Mouse (Mus musculus) myocyte (in vitro differentiated cells): Measurements from ENCODE around the gene Gm13283.

Source experiments
- E2F4 ChIP-seq: IDR thresholded peaks from one replicate; pipeline ENCODE4 v1.6.1; 2011; ENCODE audit warnings: mild to moderate bottlenecking, control low read depth, moderate library complexity; ENCODE audit not compliant: insufficient read depth
- MAX ChIP-seq: IDR thresholded peaks from one replicate; pipeline ENCODE4 v1.6.1; 2011; ENCODE audit warnings: low read depth, mild to moderate bottlenecking, control low read depth
- MYOD1 ChIP-seq, 3 experiments: IDR thresholded peaks; one replicate each; pipeline ENCODE4 v1.6.1; 2011; ENCODE audit warnings: control low read depth in 2 of 3, low read depth in 2 of 3, mild to moderate bottlenecking in 2 of 3, moderate library complexity in 1 of 3; ENCODE audit not compliant: insufficient read length in 2 of 3, control insufficient read depth in 1 of 3
- POLR2A ChIP-seq: IDR thresholded peaks from one replicate; pipeline ENCODE4 v1.6.1; 2011; ENCODE audit warnings: low read depth, mild to moderate bottlenecking, control low read depth, moderate library complexity; ENCODE audit not compliant: insufficient read length
- POLR2AphosphoS2 ChIP-seq: IDR thresholded peaks from one replicate; pipeline ENCODE4 v1.6.1; 2011; ENCODE audit warnings: low read depth, control low read depth; ENCODE audit not compliant: insufficient read length
- REST ChIP-seq: IDR thresholded peaks from one replicate; pipeline ENCODE4 v1.6.1; 2011; ENCODE audit warnings: mild to moderate bottlenecking, control low read depth, moderate library complexity; ENCODE audit not compliant: insufficient read depth, insufficient read length
- SRF ChIP-seq: IDR thresholded peaks from one replicate; pipeline ENCODE4 v1.6.1; 2011; ENCODE audit warnings: low read depth; ENCODE audit not compliant: control insufficient read depth, insufficient read length
- TCF12 ChIP-seq: IDR thresholded peaks from one replicate; pipeline ENCODE4 v1.6.1; 2011; ENCODE audit warnings: mild to moderate bottlenecking, control low read depth; ENCODE audit not compliant: poor library complexity, insufficient read depth, severe bottlenecking

GRCm38 (mm10) chr4:88726727-88727126 lies 33.2 kb upstream of the Gm13283 start:
- TF ChIP-seq POLR2A (no peak), MAX (no peak), E2F4 (no peak), SRF (no peak), POLR2AphosphoS2 (no peak), TCF12 (no peak), MYOD1 (IDR thresholded peaks at IDR 0.05; ENCODE audit: control insufficient read depth in 1 of 3, insufficient read length in 2 of 3, low read depth in 2 of 3) (no peak), REST (no peak)
